ENCODE assay signal across 8 mouse cellular contexts in genomic region chr7:112614791-112615668, GRCm38 (mm10).
DNase-seq lines count a peak whose midpoint lies in the region; ATAC-seq and TF ChIP-seq lines count a peak whose summit lies in the region.

No protein-coding gene starts in this region.

- no peaks in the 10 kb centered on the region; the same call in 1 of the 2 replicates for H3K36me3 ChIP-seq in heart, adult 2 months (ENCODE audit: control insufficient read depth, insufficient read depth, low read length)
- no peaks in the 10 kb centered on the region for H3K36me3 ChIP-seq in heart, embryonic 10.5 days
- no peaks in the 10 kb centered on the region for H3K36me3 ChIP-seq in embryonic facial prominence, embryonic 15.5 days
- H3K36me3 ChIP-seq in myocyte (ENCODE audit: control insufficient read depth, insufficient read depth) = no peaks in the 10 kb centered on the region

- 48% methylated on average over 10 of the region's 10 CpGs for WGBS in heart, adult 2 months
- 68% methylated on average over 10 of the region's 10 CpGs for WGBS in heart, embryonic 10.5 days
- 41% methylated on average over 10 of the region's 10 CpGs for WGBS in embryonic facial prominence, embryonic 15.5 days

- H3K9me3 ChIP-seq in heart, embryonic 10.5 days = no peaks in the 10 kb centered on the region
- no peaks in the 10 kb centered on the region for H3K9me3 ChIP-seq in embryonic facial prominence, embryonic 15.5 days (replicated peaks)

- peaks cover 3% of the 10 kb centered on the region for H3K4me1 ChIP-seq in heart, adult 2 months (ENCODE audit: control insufficient read depth, insufficient read depth, low read length)
- H3K4me1 ChIP-seq in heart, embryonic 10.5 days = peaks cover 7% of the 10 kb centered on the region; the same call in 1 of the 2 replicates
- peaks cover 10% of the 10 kb centered on the region for H3K4me1 ChIP-seq in embryonic facial prominence, embryonic 15.5 days

- H3ac ChIP-seq in myocyte (ENCODE audit: control insufficient read depth, insufficient read length) = no peak overlapping the region

- H3K4me3 ChIP-seq in heart, adult 2 months = no peak overlapping the region
- no peak overlapping the region for H3K4me3 ChIP-seq in heart, embryonic 10.5 days
- no peak overlapping the region for H3K4me3 ChIP-seq in embryonic facial prominence, embryonic 15.5 days (replicated peaks)
- no peak overlapping the region for H3K4me3 ChIP-seq in myocyte

- intact Hi-C loops in heart, adult 2 months (cut with DNase I) = no loop called here

- ATAC-seq in embryonic facial prominence, embryonic 15.5 days (ENCODE audit: insufficient number of reproducible peaks, low FRiP score, low TSS enrichment, low read depth) = peak; percentile 4; the same call in 1 of the 2 replicates
- ATAC-seq in CD4-positive, CD25-positive, alpha-beta regulatory T cell, adult 4 months = no peak

- H3K27me3 ChIP-seq in heart, adult 2 months (ENCODE audit: control insufficient read depth, insufficient read depth, low read length) = no peaks in the 10 kb centered on the region
- H3K27me3 ChIP-seq in heart, embryonic 10.5 days (ENCODE audit: insufficient read depth, poor library complexity, severe bottlenecking) = no peaks in the 10 kb centered on the region
- H3K27me3 ChIP-seq in embryonic facial prominence, embryonic 15.5 days = no peaks in the 10 kb centered on the region
- no peaks in the 10 kb centered on the region for H3K27me3 ChIP-seq in myocyte (ENCODE audit: control insufficient read depth, insufficient read depth, insufficient read length)

- no peak overlapping the region; the same call in 1 of the 2 replicates for H3K27ac ChIP-seq in heart, adult 2 months
- no peak overlapping the region for H3K27ac ChIP-seq in heart, embryonic 10.5 days
- H3K27ac ChIP-seq in embryonic facial prominence, embryonic 15.5 days (replicated peaks) = peak overlapping the region; percentile 71

- TF ChIP-seq POLR2A in heart, adult 2 months (IDR thresholded peaks at IDR 0.05; ENCODE audit: insufficient read depth, low read depth, low read length) = no peak
- TF ChIP-seq POLR2A in myocyte (IDR thresholded peaks at IDR 0.05; ENCODE audit: insufficient read length, low read depth) = no peak

- no peak for TF ChIP-seq CTCF in heart, adult 2 months (IDR thresholded peaks at IDR 0.05)

- no peak for TF ChIP-seq EP300 in heart, adult 2 months (IDR thresholded peaks at IDR 0.05; ENCODE audit: insufficient read depth, low read depth, low read length)

- DNase-seq in heart, adult 2 months = peak; percentile 51 to 57
- no peak for DNase-seq in heart, embryonic 10.5 days (ENCODE audit: low spot score)
- DNase-seq in kidney, adult 8-10 months = peak; percentile 70 to 85
- DNase-seq in left cerebral cortex, adult 8-10 months (ENCODE audit: low spot score in 2 of 2) = no peak
- no peak for DNase-seq in layer of hippocampus, postnatal 14 days (ENCODE audit: low spot score in 2 of 2)

- H3K9ac ChIP-seq in heart, adult 2 months (ENCODE audit: low read depth, low read length) = no peak overlapping the region
- H3K9ac ChIP-seq in embryonic facial prominence, embryonic 15.5 days = no peak overlapping the region

- no peak overlapping the region for H3K4me2 ChIP-seq in embryonic facial prominence, embryonic 15.5 days (replicated peaks)
- peak overlapping the region; percentile 16 for H3K4me2 ChIP-seq in myocyte (ENCODE audit: low read depth)

- H3K79me2 ChIP-seq in heart, adult 2 months (replicated peaks; ENCODE audit: control insufficient read depth, insufficient read depth, low read length) = no peaks in the 10 kb centered on the region
- no peaks in the 10 kb centered on the region for H3K79me2 ChIP-seq in myocyte (ENCODE audit: control insufficient read depth, insufficient read depth)

TF ChIP-seq in myocyte, 11 proteins besides CTCF, POLR2A, EP300 and RAD21:
- TF ChIP-seq MYOG (IDR thresholded peaks at IDR 0.05; ENCODE audit: control insufficient read depth in 1 of 3, insufficient read depth in 1 of 3, insufficient read length in 2 of 3, low read depth in 2 of 3) = peak in 1 of 3 experiments; percentile 32
- peak in 1 of 3 experiments; percentile 4 for TF ChIP-seq MYOD1 (IDR thresholded peaks at IDR 0.05; ENCODE audit: control insufficient read depth in 1 of 3, insufficient read length in 2 of 3, low read depth in 2 of 3)
- TF ChIP-seq E2F4 (IDR thresholded peaks at IDR 0.05; ENCODE audit: insufficient read depth) = no peak
- TF ChIP-seq CEBPB (IDR thresholded peaks at IDR 0.05; ENCODE audit: insufficient read depth, poor library complexity, severe bottlenecking) = peak; percentile 31; the same call in 1 of the 2 replicates

Comparison
In these comparisons a context has a peak if more than half of its experiments do, and no peak if none do; other contexts are left out.
1. DNase-seq: peak in heart, adult 2 months (2 of 2) and kidney, adult 8-10 months (2 of 2); none in heart, embryonic 10.5 days (single experiment), left cerebral cortex, adult 8-10 months (0 of 2) and layer of hippocampus, postnatal 14 days (0 of 2).